Mouse (Mus musculus): ENCODE measurements around the gene Dtd1. TPM values are rescaled to one million over a fixed set of nuclear protein-coding genes. Genes with fewer than 3 reads are reported as not detected.
A peak's percentile ranks its signal among the peaks of the same experiment; 100 is the strongest.

Gene Dtd1
- total RNA-seq, 2 experiments from 2014 or later: 69.9 to 75.4 TPM

- Histone ChIP-seq H3K4me3 (no peak overlapping the region), H3K27ac (no peak overlapping the region)
- TF ChIP-seq CTCF (conservative IDR thresholded peaks at IDR 0.05): no peak
- no peak for DNase-seq (ENCODE audit: low spot score in 2 of 2)
These were observed 50.3 kb downstream of the Dtd1 start for GRCm38 (mm10) chr2:144649960-144650359.

DNA sequence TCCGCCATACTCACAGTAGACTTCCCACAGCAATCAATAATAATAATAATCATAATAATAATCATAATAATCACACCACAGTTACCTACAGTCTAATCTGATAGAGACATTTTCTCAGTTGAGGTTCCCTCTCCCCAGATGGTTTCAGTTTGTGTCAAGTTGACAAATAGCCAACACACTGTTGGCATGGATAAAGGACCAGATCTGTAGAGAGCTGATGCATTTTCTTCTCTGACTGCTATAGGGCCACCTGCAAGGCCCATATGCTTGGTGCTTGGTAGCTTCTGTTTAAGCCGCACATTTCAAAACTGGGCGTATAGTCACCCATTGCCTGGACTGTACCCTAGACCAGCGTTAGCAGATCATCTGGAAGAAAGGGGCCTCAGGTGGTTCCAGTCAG is 53.1 kb downstream of the Dtd1 start:
- no peak for TF ChIP-seq CTCF (conservative IDR thresholded peaks at IDR 0.05)
- no peak for DNase-seq (ENCODE audit: low spot score in 2 of 2)
- Histone ChIP-seq H3K4me3 (no peak overlapping the region), H3K27ac (no peak overlapping the region)

- H3K4me3 ChIP-seq: no peak overlapping the region
- peak in 1 of 2 experiments; percentile 37 for DNase-seq (ENCODE audit: low spot score in 2 of 2)
- H3K27ac ChIP-seq: no peak overlapping the region
- TF ChIP-seq CTCF (conservative IDR thresholded peaks at IDR 0.05): no peak
These were observed 55.6 kb downstream of the Dtd1 start for GRCm38 (mm10) chr2:144655307-144655706.

- DNase-seq (ENCODE audit: low spot score in 2 of 2): no peak
- no peak for TF ChIP-seq CTCF (conservative IDR thresholded peaks at IDR 0.05)
- no peak overlapping the region for H3K27ac ChIP-seq
- no peak overlapping the region for H3K4me3 ChIP-seq
These were observed 68.8 kb downstream of the Dtd1 start for GRCm38 (mm10) chr2:144668507-144668906.

DNA sequence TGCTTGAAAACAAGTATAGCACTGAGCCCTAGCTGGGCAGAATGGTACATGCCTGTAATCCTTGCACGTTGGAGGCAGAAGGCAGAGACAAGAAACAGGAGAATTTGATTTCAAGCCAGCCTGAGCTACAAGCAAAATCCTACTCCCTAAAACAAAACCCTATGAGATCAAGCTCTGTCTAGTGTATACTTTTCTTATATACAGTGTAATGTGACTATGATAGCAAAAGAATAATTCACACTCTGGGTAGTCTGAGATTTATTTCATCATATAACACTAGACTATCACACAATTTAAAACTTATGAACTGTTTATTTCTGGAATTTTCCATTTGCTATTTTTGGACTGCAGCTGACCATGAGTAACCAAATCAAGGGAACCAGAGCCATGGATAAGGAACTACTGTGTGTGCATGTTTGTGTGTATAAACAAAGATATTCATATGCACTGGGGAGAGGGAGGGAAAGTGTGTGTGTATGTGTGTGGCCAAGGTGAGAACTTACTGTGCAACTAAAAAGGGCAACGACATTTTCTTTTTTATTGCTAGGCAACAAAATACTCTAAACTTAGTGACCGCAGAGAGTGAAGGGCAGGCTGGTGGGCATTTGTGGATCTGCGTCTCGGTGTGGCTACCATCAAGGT is 70.7 kb downstream of the Dtd1 start:
- DNase-seq (ENCODE audit: low spot score in 2 of 2): no peak
- Histone ChIP-seq H3K4me3 (no peak overlapping the region), H3K27ac (no peak overlapping the region)
- no peak for TF ChIP-seq CTCF (conservative IDR thresholded peaks at IDR 0.05)

DNA sequence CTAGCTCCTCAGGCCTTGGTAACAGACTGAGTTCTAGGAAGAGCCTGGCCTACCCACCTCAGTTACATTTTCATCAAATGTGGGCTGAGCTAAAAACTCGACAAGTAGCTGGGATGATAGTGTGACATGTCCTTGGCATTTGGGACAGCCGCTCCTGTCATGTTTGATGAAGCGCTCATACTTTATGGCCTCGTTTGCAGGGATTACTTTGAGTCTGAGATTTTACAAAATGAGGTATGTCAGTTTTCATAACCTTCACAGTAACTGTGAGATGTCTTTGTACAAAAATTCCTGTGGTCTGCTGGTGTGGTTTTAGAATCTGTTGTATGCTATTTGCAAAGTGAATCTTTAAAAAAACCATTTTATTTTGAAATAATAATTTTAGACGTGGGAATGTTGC is 72.7 kb downstream of the Dtd1 start:
- H3K4me3 ChIP-seq: no peak overlapping the region
- TF ChIP-seq CTCF (conservative IDR thresholded peaks at IDR 0.05): no peak
- no peak for DNase-seq (ENCODE audit: low spot score in 2 of 2)
- H3K27ac ChIP-seq: no peak overlapping the region

DNA sequence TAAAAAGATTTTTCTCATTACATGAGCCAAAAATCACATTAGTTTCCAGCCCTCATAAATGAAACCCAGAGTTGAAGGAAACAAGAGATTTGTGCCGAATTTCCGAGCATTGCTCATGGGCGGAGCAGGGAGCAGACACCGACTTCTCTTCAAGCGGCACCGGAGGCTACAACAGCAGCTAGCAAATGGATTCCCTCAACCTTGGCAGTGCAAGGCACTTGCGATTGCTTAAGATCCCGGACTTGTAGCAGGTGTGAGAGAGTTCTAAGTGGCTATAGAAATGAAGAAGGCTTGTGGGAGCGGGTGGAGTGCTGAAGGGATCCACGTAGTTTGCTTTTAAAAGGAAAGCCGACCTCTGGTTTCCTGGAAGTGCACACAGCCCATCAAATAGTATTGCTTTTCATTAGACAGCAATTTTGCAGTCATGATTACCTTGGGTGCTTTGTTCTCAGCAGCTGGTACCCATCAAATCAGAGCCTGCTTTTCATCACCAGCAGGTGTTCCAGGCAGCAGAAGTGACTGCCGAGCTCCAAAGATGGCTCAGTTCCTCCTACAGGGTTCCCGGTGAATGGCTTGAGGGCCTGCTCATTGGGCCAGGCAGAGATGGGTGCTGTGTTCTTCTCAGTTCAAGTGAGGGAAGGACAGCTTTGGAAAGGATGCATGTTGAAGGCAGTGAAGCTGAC is 77.0 kb downstream of the Dtd1 start:
- no peak overlapping the region for H3K4me3 ChIP-seq
- TF ChIP-seq CTCF (conservative IDR thresholded peaks at IDR 0.05): no peak; the same call in 1 of the 2 replicates
- no peak for DNase-seq (ENCODE audit: low spot score in 2 of 2)
- peak overlapping the region; percentile 40; the same call in 1 of the 2 replicates for H3K27ac ChIP-seq

DNA sequence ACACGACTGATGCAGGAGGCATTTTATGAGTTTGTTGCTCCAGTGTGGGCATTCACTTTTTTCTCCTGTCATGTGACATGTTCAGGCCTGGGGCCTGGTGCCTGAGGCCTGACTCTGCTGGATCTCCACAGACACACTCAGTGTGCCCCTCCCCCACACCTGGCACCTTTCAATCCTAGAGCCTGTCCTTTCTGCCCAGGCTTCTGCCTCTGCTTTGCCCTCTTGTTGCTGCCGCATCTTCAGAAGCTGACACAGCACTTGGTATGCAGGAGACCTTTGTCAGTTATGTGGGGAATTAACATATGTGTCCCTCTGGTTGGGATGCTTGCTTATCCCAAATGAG is 77.5 kb downstream of the Dtd1 start:
- H3K27ac ChIP-seq: peak overlapping the region; percentile 40; the same call in 1 of the 2 replicates
- DNase-seq (ENCODE audit: low spot score in 2 of 2): no peak
- TF ChIP-seq CTCF (conservative IDR thresholded peaks at IDR 0.05): no peak
- H3K4me3 ChIP-seq: no peak overlapping the region

DNA sequence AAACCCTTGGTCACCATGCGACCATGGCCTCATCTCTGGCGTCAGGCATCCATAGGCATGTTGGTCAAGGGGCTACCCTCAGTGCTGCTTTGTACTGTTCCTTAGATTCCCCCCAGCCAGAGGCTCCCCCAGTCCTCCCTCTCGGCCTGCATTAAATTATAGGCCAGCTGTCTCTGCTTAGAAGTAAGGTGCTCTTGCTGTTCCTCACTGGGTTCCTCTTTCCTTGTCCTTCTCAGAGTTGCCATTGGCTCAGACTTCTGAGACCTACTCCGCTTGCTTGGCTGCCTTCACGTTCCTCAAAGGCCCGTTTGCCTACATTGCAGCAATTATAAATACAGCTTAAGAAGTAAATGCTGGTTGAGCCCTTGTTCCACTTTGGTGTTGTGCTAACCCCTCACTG is 79.1 kb downstream of the Dtd1 start:
- no peak for DNase-seq (ENCODE audit: low spot score in 2 of 2)
- H3K27ac ChIP-seq: no peak overlapping the region
- TF ChIP-seq CTCF (conservative IDR thresholded peaks at IDR 0.05): no peak
- no peak overlapping the region for H3K4me3 ChIP-seq

DNA sequence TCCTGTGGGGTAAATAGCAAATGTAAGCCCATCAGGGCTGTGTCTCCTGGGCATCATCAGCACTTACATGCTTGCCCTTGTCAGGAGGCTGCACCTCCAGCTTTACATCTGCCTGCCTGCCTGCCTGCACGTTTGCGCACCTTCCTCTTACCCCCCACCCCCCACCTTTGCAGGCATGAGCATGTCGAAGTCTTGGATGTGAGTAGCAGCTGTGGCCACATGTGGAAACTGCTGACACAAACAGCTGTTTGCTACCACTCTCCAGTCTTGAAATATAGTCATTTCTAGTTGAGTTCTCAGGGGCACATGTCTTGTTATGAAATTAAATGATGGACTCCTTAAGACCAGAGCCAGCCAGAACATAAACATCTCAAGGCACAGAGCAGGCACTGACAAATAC is 79.7 kb downstream of the Dtd1 start:
- Histone ChIP-seq H3K4me3 (no peak overlapping the region), H3K27ac (no peak overlapping the region)
- TF ChIP-seq CTCF (conservative IDR thresholded peaks at IDR 0.05): no peak
- no peak for DNase-seq (ENCODE audit: low spot score in 2 of 2)

GRCm38 (mm10) chr2:144692219-144692732 is 92.6 kb downstream of the Dtd1 start:
- no peak overlapping the region for H3K4me3 ChIP-seq
- DNase-seq (ENCODE audit: low spot score in 2 of 2): no peak
- peak; percentile 69 for TF ChIP-seq CTCF (conservative IDR thresholded peaks at IDR 0.05)
- H3K27ac ChIP-seq: no peak overlapping the region

DNA sequence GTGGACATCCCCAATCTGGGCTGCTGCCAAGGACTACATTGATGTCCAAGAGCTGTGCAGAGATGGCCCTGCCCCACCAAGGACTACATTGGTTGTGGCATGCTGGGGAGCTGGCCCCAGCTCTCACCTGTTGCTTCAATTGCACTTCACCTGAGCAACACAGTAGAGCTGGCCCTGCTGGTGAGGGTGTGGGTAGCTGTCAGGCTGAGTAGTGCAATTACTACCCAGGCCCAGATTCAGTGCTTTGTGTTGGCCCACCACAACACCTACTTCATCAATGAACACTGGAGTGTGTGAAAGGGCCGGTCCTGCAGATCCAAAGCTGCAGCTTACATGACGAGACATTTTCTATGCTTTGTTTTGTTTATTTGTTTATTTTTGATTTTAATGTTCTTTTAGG is 93.1 kb downstream of the Dtd1 start:
- DNase-seq (ENCODE audit: low spot score in 2 of 2): no peak

DNA sequence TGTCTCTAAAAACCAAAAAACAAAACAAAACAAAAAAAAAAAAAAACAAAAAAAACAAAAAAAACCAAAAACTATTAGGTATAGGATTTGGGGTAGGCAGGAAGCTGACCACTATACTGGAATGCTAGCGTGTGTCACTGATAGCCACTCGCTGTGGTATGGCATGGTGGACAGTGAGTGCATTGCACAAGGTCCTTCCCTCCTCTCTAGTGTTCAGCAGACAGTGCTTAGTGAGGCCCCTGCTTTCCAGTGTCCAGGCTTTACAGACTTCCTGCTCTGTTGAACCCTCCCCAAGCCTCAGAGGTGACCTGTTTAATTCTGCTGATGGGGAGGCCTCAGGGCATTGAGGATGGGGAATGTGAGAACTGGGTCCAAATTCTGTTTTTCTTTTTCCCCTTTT is 95.2 kb downstream of the Dtd1 start:
- Histone ChIP-seq H3K4me3 (no peak overlapping the region), H3K27ac (no peak overlapping the region)
- DNase-seq (ENCODE audit: low spot score in 2 of 2): no peak
- TF ChIP-seq CTCF (conservative IDR thresholded peaks at IDR 0.05): no peak

More for the DNA sequence above, 93.1 kb downstream of the Dtd1 start:
- no peak overlapping the region for H3K4me3 ChIP-seq
- no peak for TF ChIP-seq CTCF (conservative IDR thresholded peaks at IDR 0.05)
- H3K27ac ChIP-seq: no peak overlapping the region

DNA sequence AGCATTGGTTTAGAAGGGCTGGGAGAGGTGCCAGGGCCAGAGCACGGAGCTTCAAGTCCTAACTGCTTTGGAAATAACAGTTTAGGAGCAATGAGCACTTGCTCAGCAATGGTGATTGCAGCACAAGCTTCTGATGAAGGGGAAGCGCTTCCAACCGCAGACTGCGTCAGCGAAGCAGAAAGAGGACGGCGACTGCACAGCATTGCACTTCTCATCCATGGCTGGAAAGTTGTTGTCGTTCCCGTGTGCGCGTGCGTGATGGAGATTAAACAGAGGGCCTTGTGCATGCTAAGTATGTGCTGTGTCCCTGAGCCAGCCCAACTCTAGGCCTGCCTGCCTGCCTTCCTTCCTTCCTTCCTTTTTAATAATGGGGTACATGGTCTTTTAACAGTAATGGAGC is 98.3 kb downstream of the Dtd1 start:
- H3K27ac ChIP-seq: no peak overlapping the region
- no peak for TF ChIP-seq CTCF (conservative IDR thresholded peaks at IDR 0.05)
- no peak overlapping the region for H3K4me3 ChIP-seq
- DNase-seq (ENCODE audit: low spot score in 2 of 2): no peak

Data from layer of hippocampus, adult 2 months (tissue).